Mouse (Mus musculus) layer of hippocampus, postnatal 14 days (tissue): ENCODE measurements around the gene Clstn1. TPM values are rescaled to one million over a fixed set of nuclear protein-coding genes. Genes with fewer than 3 reads are reported as not detected.

Experiments used
- microRNA-seq, 2 experiments: library from miRNA; unstranded; fragments of <30 nt; microRNA quantifications; one replicate each; pipeline ENCODE4 v1.2.0; 2021
- total RNA-seq, 2 experiments: library from RNA; stranded (reverse); gene quantifications; 2 replicates each; pipeline ENCODE4 v1.2.3; 2021

Clstn1 gene
- total RNA-seq, 2 experiments from 2014 or later: 832 to 838 TPM

Small RNA genes lying within 50 kb of the gene (microRNA-seq; reads per million reads assigned to microRNA genes)
- 0.28 to 0.45 reads per million in 2 experiments for gene Mir5616
- gene Mir7023: 1.6 to 2.5 reads per million in 2 experiments

Other genes with a start within 250 kb of the Clstn1 start
- 100 to 1,000 TPM; 107 to 110 TPM for gene Ube4b, start 159.7 kb upstream of the Clstn1 start, total RNA-seq
- not detected for gene Rbp7, start 131.5 kb upstream of the Clstn1 start, total RNA-seq
- not detected for gene Tmem274, start 109.1 kb upstream of the Clstn1 start, total RNA-seq
- gene Nmnat1, start 101.3 kb upstream of the Clstn1 start, total RNA-seq: 1 to 10 TPM; 8.4 to 8.7 TPM
- 10 to 100 TPM; 24.0 to 26.9 TPM for gene Lzic, start 101.2 kb upstream of the Clstn1 start, total RNA-seq
- gene Ctnnbip1, start 68.2 kb upstream of the Clstn1 start, total RNA-seq: 10 to 100 TPM; 57.9 to 58.9 TPM
- gene Pik3cd, start 116.1 kb downstream of the Clstn1 start, total RNA-seq: 10 to 100 TPM; 25.2 to 27.7 TPM
- gene Tmem201, start 151.6 kb downstream of the Clstn1 start, total RNA-seq: 10 to 100 TPM; 64.8 to 69.1 TPM
- 10 to 100 TPM; 37.6 to 40.3 TPM for gene Slc25a33, start 187.8 kb downstream of the Clstn1 start, total RNA-seq